Mouse (Mus musculus) urinary bladder, postnatal 4 days (tissue): ENCODE results near the gene Tjp2.

Source experiments
- DNase-seq, 2 experiments: peaks; one replicate each; pipeline ENCODE4 v3.0.0; 2021 to 2022; ENCODE audit warnings: low spot score in 2 of 2

Tjp2 gene

GRCm38 (mm10) chr19:24058851-24059250 lies 166.0 kb downstream of the Tjp2 start:
- DNase-seq = no peak

- DNase-seq = no peak
Measured at GRCm38 (mm10) chr19:24058021-24058420, 166.8 kb downstream of the Tjp2 start.

GRCm38 (mm10) chr19:24056880-24057279 lies 167.9 kb downstream of the Tjp2 start:
- DNase-seq = no peak

GRCm38 (mm10) chr19:24054904-24055303 lies 169.9 kb downstream of the Tjp2 start:
- DNase-seq = no peak

GRCm38 (mm10) chr19:24054265-24054664 lies 170.6 kb downstream of the Tjp2 start:
- no peak for DNase-seq

GRCm38 (mm10) chr19:24050514-24050913 lies 174.3 kb downstream of the Tjp2 start:
- DNase-seq = no peak

GRCm38 (mm10) chr19:24049329-24049728 lies 175.5 kb downstream of the Tjp2 start:
- DNase-seq = no peak

- no peak for DNase-seq
Measured at GRCm38 (mm10) chr19:24046395-24046993, 178.3 kb downstream of the Tjp2 start.
